41 mouse cellular contexts compared by ENCODE assay signal in genomic region chr7:127763642-127764041, GRCm38 (mm10). TPM values are rescaled to one million over a fixed set of nuclear protein-coding genes. Genes with fewer than 3 reads are reported as not detected.
"Had no signal": no experiment of that assay in that cellular context is flagged by ENCODE, and none has a peak within 500 bp of the region (broad histone marks: within the 10 kb centered on the region; RNA-seq: fewer than 3 reads in every experiment).

No protein-coding gene starts in this region.

- ATAC-seq: hindbrain, postnatal 0 days; intestine, embryonic 16.5 days had no signal

- H3K27me3 ChIP-seq: hindbrain, embryonic 13.5 days; hindbrain, embryonic 15.5 days; kidney, embryonic 15.5 days; limb, embryonic 13.5 days; limb, embryonic 15.5 days had no signal

- H3K27ac ChIP-seq: gastrocnemius, adult 2 months; heart, embryonic 10.5 days; hindbrain, embryonic 13.5 days; hindbrain, embryonic 15.5 days; hindbrain, postnatal 0 days; kidney, embryonic 15.5 days; kidney, postnatal 0 days; limb, embryonic 13.5 days; limb, embryonic 15.5 days had no signal

- DNase-seq: gastrocnemius, adult 2 months; gastrocnemius, postnatal 10 days; gastrocnemius, postnatal 25 days; heart, adult 18-20 months; heart, postnatal 10 days; heart, postnatal 4 days; kidney, adult 11 months; kidney, adult 2 months; kidney, adult 9 months; kidney, postnatal 14 days; kidney, postnatal 36 days; layer of hippocampus, adult 9-11 months; layer of hippocampus, postnatal 36 days; left cerebral cortex, postnatal 4 days had no signal

- H3K4me3 ChIP-seq: gastrocnemius, adult 2 months; heart, embryonic 10.5 days; heart, embryonic 12.5 days; hindbrain, embryonic 13.5 days; hindbrain, embryonic 15.5 days; kidney, embryonic 15.5 days; limb, embryonic 13.5 days; limb, embryonic 15.5 days had no signal

- H3K9ac ChIP-seq: heart, embryonic 12.5 days; hindbrain, embryonic 13.5 days; hindbrain, embryonic 15.5 days; kidney, embryonic 15.5 days; limb, embryonic 13.5 days; limb, embryonic 15.5 days had no signal

- H3K9me3 ChIP-seq: heart, embryonic 10.5 days; heart, embryonic 12.5 days; hindbrain, embryonic 13.5 days; hindbrain, embryonic 15.5 days; kidney, embryonic 15.5 days; limb, embryonic 13.5 days; limb, embryonic 15.5 days had no signal

RNA-seq across cellular contexts. Expression of gene Gm49388, which starts 21.8 kb away (rescaled TPM):
- total RNA-seq: liver, adult 2 months had no signal
- polyA plus RNA-seq: frontal cortex, adult 2 months; heart, embryonic 10.5 days; heart, embryonic 12.5 days; heart, embryonic 14.5 days; heart, embryonic 16.5 days; hindbrain, embryonic 11.5 days; hindbrain, embryonic 13.5 days; hindbrain, embryonic 15.5 days; hindbrain, postnatal 0 days; intestine, embryonic 16.5 days; kidney, adult 2 months; kidney, embryonic 15.5 days; kidney, postnatal 0 days; large intestine, adult 2 months; limb, embryonic 11.5 days; limb, embryonic 13.5 days; limb, embryonic 15.5 days; liver, adult 2 months had no signal

RNA-seq across cellular contexts. Expression of gene Ctf2, which starts 31.7 kb away (rescaled TPM):
- total RNA-seq: gastrocnemius, adult 2 months; gastrocnemius, postnatal 10 days; gastrocnemius, postnatal 25 days; gastrocnemius, postnatal 4 days; heart, adult 18-20 months; heart, adult 8-10 months; heart, postnatal 10 days; heart, postnatal 25 days; heart, postnatal 4 days; hindbrain, postnatal 0 days; layer of hippocampus, adult 18-20 months; layer of hippocampus, adult 8-10 months; layer of hippocampus, postnatal 14 days; layer of hippocampus, postnatal 36 days; left cerebral cortex, adult 18-20 months; left cerebral cortex, adult 8-10 months; left cerebral cortex, postnatal 10 days; left cerebral cortex, postnatal 25 days; left cerebral cortex, postnatal 4 days; liver, adult 2 months had no signal
- polyA plus RNA-seq: frontal cortex, adult 2 months; heart, embryonic 12.5 days; heart, embryonic 14.5 days; hindbrain, embryonic 13.5 days; hindbrain, postnatal 0 days; kidney, adult 2 months; kidney, postnatal 0 days; large intestine, adult 2 months; liver, adult 2 months had no signal
